Mouse (Mus musculus) thymus, postnatal 36 days (tissue): ENCODE results near the gene Map4k3.
"Not testable (repeated sequence)": the region's sequence is repeated elsewhere in the genome, so short reads cannot be mapped to it uniquely, and the experiment has no call there.

ENCODE experiments used
- DNase-seq, 2 experiments: peaks; one replicate each; pipeline ENCODE4 v3.0.0; 2022; ENCODE audit warnings: mixed read lengths in 2 of 2

Map4k3 gene

GRCm38 (mm10) chr17:80560669-80561401 lies 167.4 kb downstream of the Map4k3 start:
- DNase-seq: peak; percentile 69 to 76

DNA sequence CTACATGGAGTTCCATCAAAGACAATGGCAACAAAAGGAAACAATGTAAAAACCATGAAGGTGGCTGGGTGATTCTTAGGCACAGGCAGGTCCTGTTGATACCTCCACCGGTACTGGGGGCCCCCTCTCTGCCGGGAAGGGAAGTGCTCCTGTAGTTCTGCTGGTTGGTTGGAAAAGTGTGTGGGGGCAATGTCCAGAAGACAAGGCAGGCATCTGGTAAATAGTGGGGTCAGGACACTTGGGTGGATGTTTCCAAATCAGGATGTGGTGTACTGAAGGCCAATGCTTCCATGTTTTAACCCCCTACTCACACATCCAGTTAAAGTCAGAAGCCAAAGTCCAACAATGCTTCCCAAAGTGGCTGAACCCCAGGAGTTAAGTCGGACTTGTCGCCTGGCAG lies 168.5 kb downstream of the Map4k3 start:
- DNase-seq: peak in 1 of 2 experiments; percentile 12

DNA sequence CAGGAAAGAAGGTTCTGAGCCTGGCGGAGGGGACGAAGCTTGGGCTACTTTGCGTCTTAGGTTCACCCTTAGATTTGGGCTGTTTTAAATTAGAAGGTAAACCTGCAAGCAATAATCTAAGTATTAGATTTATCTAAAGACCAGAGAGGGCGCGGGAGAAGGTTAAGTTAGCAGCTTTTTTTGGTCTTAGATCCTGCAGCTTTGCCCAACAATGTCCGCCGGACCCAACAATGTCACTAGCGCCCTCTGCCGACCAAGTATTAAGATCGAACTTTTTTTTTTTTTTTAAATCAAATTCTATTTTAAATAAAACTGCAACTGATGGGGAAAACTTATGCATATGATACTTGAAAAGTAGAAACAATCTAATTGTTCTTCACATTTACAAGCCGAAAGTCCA lies 169.2 kb downstream of the Map4k3 start:
- DNase-seq: peak; percentile 21 to 42

GRCm38 (mm10) chr17:80558583-80558982 lies 169.7 kb downstream of the Map4k3 start:
- no peak for DNase-seq

- DNase-seq: no peak
Observed at GRCm38 (mm10) chr17:80557461-80557860, 170.8 kb downstream of the Map4k3 start.

- peak; percentile 58 to 60 for DNase-seq
Observed at GRCm38 (mm10) chr17:80553318-80554270, 174.7 kb downstream of the Map4k3 start.

DNA sequence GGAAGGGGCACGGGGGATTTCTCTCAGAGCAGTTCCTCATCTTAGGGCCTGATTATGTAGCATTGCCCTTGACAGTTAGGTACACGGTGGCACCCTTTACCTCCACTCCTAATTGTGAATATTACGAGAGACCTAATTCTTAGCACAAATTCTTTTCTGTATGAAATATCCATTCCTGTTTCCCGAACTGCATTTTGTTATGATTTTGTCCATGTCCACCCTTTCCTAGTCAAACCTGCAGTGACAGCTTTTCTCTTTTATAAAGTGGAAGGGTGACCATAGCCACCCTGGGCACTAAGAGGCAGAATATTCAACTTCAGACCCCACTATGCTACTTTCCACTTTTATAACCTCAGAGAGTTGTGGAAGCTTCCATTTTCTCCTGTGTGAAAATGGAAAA lies 175.6 kb downstream of the Map4k3 start:
- no peak for DNase-seq

DNA sequence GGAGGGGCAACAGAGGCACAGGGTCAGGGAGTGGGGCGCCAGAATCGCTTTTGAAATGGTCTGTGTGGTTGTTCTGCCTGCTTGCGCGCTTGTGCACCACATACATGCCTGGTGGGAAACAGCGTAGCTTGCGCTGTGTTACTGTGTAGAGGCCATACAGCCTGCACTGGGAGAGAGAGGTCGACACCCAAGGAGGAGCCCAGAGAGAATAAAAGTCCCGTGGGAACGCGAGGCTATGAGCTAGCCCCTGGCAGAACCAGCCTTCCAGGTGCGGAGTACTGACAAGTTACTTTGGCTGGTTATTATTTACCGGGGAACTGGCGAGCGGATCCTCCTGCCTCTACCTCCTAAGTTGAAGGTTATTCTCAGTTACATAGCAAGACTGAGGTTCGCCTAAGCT lies 177.3 kb downstream of the Map4k3 start:
- no peak for DNase-seq

GRCm38 (mm10) chr17:80546846-80547245 lies 181.4 kb downstream of the Map4k3 start:
- DNase-seq: no peak

DNA sequence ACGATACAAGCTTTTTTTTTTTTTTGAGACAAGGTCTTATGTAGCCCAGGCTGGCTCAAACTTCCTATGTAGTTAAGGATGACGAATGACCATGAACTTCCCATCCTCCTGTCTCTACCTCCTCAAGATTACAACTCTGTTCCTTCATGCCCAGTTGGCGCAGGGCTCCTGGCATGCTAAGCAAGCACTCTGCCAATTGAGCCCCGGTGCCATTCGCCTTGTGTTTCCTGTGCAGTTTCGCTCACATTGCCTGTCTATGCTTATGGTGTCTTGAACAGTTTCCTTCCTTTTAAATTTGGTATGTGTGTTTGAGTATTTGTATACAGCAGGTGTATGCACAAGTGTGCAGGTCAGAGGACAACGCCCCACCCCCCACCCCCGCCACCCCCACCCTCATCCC lies 182.1 kb downstream of the Map4k3 start:
- DNase-seq: no peak

DNA sequence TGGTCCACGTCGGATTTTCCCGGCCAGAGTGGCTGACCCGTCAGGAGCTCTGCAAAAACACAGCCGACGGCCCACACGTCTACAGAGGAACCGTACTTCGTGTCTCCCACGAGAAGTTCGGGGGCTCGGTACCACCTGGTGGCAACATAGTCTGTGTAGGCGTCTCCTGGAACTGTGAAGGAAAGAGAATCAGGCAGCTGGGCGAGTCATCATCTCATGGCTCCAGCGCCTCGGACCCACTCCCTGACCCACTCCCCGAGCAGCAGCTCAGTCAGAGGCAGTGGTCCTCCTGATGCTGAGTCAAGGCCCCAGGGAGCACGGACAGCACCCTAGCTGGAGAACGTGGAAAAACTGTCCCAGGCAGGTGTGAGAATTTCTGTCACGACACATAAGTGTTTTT lies 184.6 kb downstream of the Map4k3 start:
- no peak for DNase-seq

DNA sequence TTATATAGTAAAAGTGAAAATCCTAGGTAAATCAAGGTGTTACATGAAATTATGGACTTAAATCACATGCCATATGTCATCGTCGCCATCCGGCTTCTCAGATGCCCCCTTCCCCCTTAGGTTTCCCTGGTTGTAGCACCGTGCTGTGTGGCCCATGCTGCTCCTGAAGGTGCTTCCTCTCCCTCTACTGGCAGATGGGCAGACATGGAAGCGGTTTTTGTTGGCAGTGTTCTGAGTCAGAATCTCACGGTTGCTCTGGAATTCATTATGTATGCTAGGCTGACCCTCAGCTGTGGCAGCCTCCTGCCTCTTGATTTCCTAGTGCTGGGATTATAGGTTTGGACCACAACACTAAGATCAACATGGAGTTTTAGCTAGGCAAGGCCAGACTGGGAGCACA lies 191.1 kb downstream of the Map4k3 start:
- DNase-seq: no peak

GRCm38 (mm10) chr17:80535633-80536032 lies 192.7 kb downstream of the Map4k3 start:
- DNase-seq: no peak

- not testable (repeated sequence) for DNase-seq
Observed at GRCm38 (mm10) chr17:80531351-80531750, 196.9 kb downstream of the Map4k3 start.
